Mouse (Mus musculus): ENCODE measurements around the gene Armh1.
"Not testable (repeated sequence)": the region's sequence is repeated elsewhere in the genome, so short reads cannot be mapped to it uniquely, and the experiment has no call there.

Armh1 gene

GRCm38 (mm10) chr4:117220741-117221515 is 31.0 kb downstream of the Armh1 start:
- no peak for DNase-seq

GRCm38 (mm10) chr4:117218517-117219219 is 33.3 kb downstream of the Armh1 start:
- DNase-seq: peak; percentile 29 to 49

- no peak for DNase-seq
These were observed 34.9 kb downstream of the Armh1 start for GRCm38 (mm10) chr4:117217029-117217428.

GRCm38 (mm10) chr4:117214250-117214649 is 37.7 kb downstream of the Armh1 start:
- DNase-seq: no peak

GRCm38 (mm10) chr4:117210147-117211074 is 41.5 kb downstream of the Armh1 start:
- DNase-seq: peak; percentile 58 to 66

- no peak for DNase-seq
These were observed 42.3 kb downstream of the Armh1 start for GRCm38 (mm10) chr4:117209592-117209991.

GRCm38 (mm10) chr4:117202992-117203354 is 49.0 kb downstream of the Armh1 start:
- no peak for DNase-seq

GRCm38 (mm10) chr4:117202046-117202991 is 49.6 kb downstream of the Armh1 start:
- DNase-seq: peak; percentile 31 to 48

GRCm38 (mm10) chr4:117191804-117192203 is 60.1 kb downstream of the Armh1 start:
- no peak for DNase-seq

- DNase-seq: no peak
These were observed 61.3 kb downstream of the Armh1 start for GRCm38 (mm10) chr4:117190660-117191059.

GRCm38 (mm10) chr4:117189856-117190543 is 61.9 kb downstream of the Armh1 start:
- DNase-seq: peak in 1 of 2 experiments; percentile 31

GRCm38 (mm10) chr4:117189382-117189855 is 62.5 kb downstream of the Armh1 start:
- peak; percentile 80 to 86 for DNase-seq

GRCm38 (mm10) chr4:117188969-117189368 is 63.0 kb downstream of the Armh1 start:
- no peak for DNase-seq

GRCm38 (mm10) chr4:117182759-117183096 is 69.2 kb downstream of the Armh1 start:
- DNase-seq: not testable (repeated sequence)

- peak; percentile 87 to 93 for DNase-seq
These were observed 69.8 kb downstream of the Armh1 start, which contains the start of gene Kif2c for GRCm38 (mm10) chr4:117181863-117182758. TSS of gene Kif2c (minus strand) at chr4:117182639.

- no peak for DNase-seq
These were observed 82.0 kb downstream of the Armh1 start for GRCm38 (mm10) chr4:117169936-117170335.

Measured in cerebellum, adult 18-20 months (tissue).